Mouse (Mus musculus) heart, postnatal 0 days (tissue): ENCODE measurements at regions not wholly inside any gene's neighbourhood (a gene's known extent, or its start where the extent isn't known, plus 50 kb on each side); places are given as distances from the start of the nearest gene placed in this dataset.

Experiments
- ATAC-seq: fragments of 200-750 bp; cut with Nextera tagmentation; 2 replicates; pipeline ENCODE4 v1.8.0; 2017; ENCODE audit warnings: low read depth, moderate number of reproducible peaks, moderate library complexity; ENCODE audit not compliant: insufficient read depth
- DNase-seq: peaks from one replicate; pipeline ENCODE4 v3.0.0-alpha.2; 2016; ENCODE audit warnings: low spot score
- H3K27ac ChIP-seq: fragments of 300-500 bp; sonication (generic); 2 replicates; pipeline ENCODE4 v1.5.1; 2014; ENCODE audit warnings: low read depth, mild to moderate bottlenecking
- H3K27me3 ChIP-seq: fragments of 300-500 bp; sonication (generic); 2 replicates; pipeline ENCODE4 v1.6.1; 2014; ENCODE audit warnings: low read length, mixed read lengths; ENCODE audit not compliant: control insufficient read depth, insufficient read depth
- H3K36me3 ChIP-seq: fragments of 300-500 bp; sonication (generic); replicated peaks from 2 replicates; pipeline ENCODE4 v1.6.1; 2014; ENCODE audit warnings: low read length, mixed read lengths; ENCODE audit not compliant: control insufficient read depth, insufficient read depth
- H3K4me1 ChIP-seq: fragments of 300-500 bp; sonication (generic); 2 replicates; pipeline ENCODE4 v1.6.1; 2014; ENCODE audit warnings: antibody characterized with exemption; ENCODE audit not compliant: control insufficient read depth, insufficient read depth
- H3K4me2 ChIP-seq: fragments of 300-500 bp; sonication (generic); 2 replicates; pipeline ENCODE4 v1.6.1; 2014; ENCODE audit warnings: low read depth, mild to moderate bottlenecking, low read length, moderate library complexity
- H3K4me3 ChIP-seq: fragments of 300-500 bp; sonication (generic); 2 replicates; pipeline ENCODE4 v1.5.1; 2014; ENCODE audit warnings: low read depth, low read length
- H3K9ac ChIP-seq: fragments of 300-500 bp; sonication (generic); replicated peaks from 2 replicates; pipeline ENCODE4 v1.6.1; 2014; ENCODE audit warnings: low read depth, low read length, mixed read lengths
- H3K9me3 ChIP-seq: fragments of 300-500 bp; sonication (generic); replicated peaks from 2 replicates; pipeline ENCODE4 v1.6.1; 2016; ENCODE audit warnings: low read length; ENCODE audit not compliant: control insufficient read depth
- CTCF ChIP-seq: IDR thresholded peaks from 2 replicates; pipeline ENCODE4 v1.5.1; 2016; ENCODE audit warnings: antibody characterized with exemption, control low read depth, low read depth
- EP300 ChIP-seq: IDR thresholded peaks from 2 replicates; pipeline ENCODE4 v1.6.1; 2016; ENCODE audit warnings: antibody characterized with exemption, low read depth
- WGBS: fragments of 180-500 bp; shearing (Covaris S2); extraction: QIAGEN DNeasy Blood & Tissue Kit; methylation state at CpG from one replicate; pipeline ENCODE4 v1.1.7; 2014; 5-methylcytosine and 5-hydroxymethylcytosine counted together

- ATAC-seq, result no peak
- Histone ChIP-seq H3K4me1 (no peaks in the 10 kb centered on the region), H3K9ac (no peak overlapping the region), H3K36me3 (no peaks in the 10 kb centered on the region), H3K27ac (no peak overlapping the region), H3K9me3 (no peaks in the 10 kb centered on the region), H3K27me3 (no peaks in the 10 kb centered on the region), H3K4me2 (no peak overlapping the region), H3K4me3 (no peak overlapping the region)
- DNase-seq, result no peak
- WGBS, result 70% methylated on average over 3 of the region's 3 CpGs
- TF ChIP-seq CTCF, result no peak
- TF ChIP-seq EP300, result no peak
Observed at GRCm38 (mm10) chr4:80764024-80764423, 69.9 kb upstream of the Tyrp1 start.

GRCm38 (mm10) chr4:80765781-80766180 is 68.1 kb upstream of the Tyrp1 start:
- Histone ChIP-seq H3K9me3 (no peaks in the 10 kb centered on the region), H3K9ac (no peak overlapping the region), H3K4me1 (no peaks in the 10 kb centered on the region), H3K36me3 (no peaks in the 10 kb centered on the region), H3K27ac (no peak overlapping the region), H3K4me3 (no peak overlapping the region), H3K27me3 (no peaks in the 10 kb centered on the region), H3K4me2 (no peak overlapping the region)
- DNase-seq, result peak; percentile 39
- TF ChIP-seq EP300, result no peak
- peak; percentile 76 for TF ChIP-seq CTCF
- ATAC-seq, result no peak
- 35% methylated on average over 4 of the region's 4 CpGs for WGBS

GRCm38 (mm10) chr4:80767447-80767846 is 66.5 kb upstream of the Tyrp1 start:
- Histone ChIP-seq H3K27me3 (no peaks in the 10 kb centered on the region), H3K9ac (no peak overlapping the region), H3K9me3 (no peaks in the 10 kb centered on the region), H3K4me1 (no peaks in the 10 kb centered on the region), H3K4me2 (no peak overlapping the region), H3K36me3 (no peaks in the 10 kb centered on the region), H3K27ac (no peak overlapping the region), H3K4me3 (no peak overlapping the region)
- ATAC-seq (no peak), DNase-seq (no peak)
- TF ChIP-seq EP300 (no peak), CTCF (no peak)
- WGBS, result 53% methylated on average over 5 of the region's 5 CpGs
